Mouse (Mus musculus): ENCODE data around the gene Cops8. TPM values are rescaled to one million over a fixed set of nuclear protein-coding genes. Genes with fewer than 3 reads are reported as not detected.

The Cops8 gene
- total and polyA plus RNA-seq, 2 experiments from 2014 or later = 117 to 170 TPM

GRCm38 (mm10) chr1:90650781-90651437 is 48.1 kb downstream of the Cops8 start:
- Histone ChIP-seq H3K4me3 (ENCODE audit: low read length) (no peak overlapping the region), H3K4me1 (ENCODE audit: insufficient read depth, low read length) (peaks cover 5% of the 10 kb centered on the region), H3K9ac (replicated peaks; ENCODE audit: low read length) (no peak overlapping the region), H3K4me2 (ENCODE audit: low read depth, low read length) (no peak overlapping the region), H3K27ac (no peak overlapping the region), H3K36me3 (ENCODE audit: insufficient read depth, low read length) (no peaks in the 10 kb centered on the region), H3K9me3 (ENCODE audit: low read length) (no peaks in the 10 kb centered on the region), H3K27me3 (ENCODE audit: insufficient read depth, low read length) (no peaks in the 10 kb centered on the region; the same call in 1 of the 2 replicates)
- DNase-seq (ENCODE audit: low spot score) (peak; percentile 90), ATAC-seq (peak; percentile 83)
- TF ChIP-seq CTCF (IDR thresholded peaks at IDR 0.05; ENCODE audit: low read depth) = peak; percentile 99
- 9% methylated on average over 4 of the region's 4 CpGs for WGBS

DNA sequence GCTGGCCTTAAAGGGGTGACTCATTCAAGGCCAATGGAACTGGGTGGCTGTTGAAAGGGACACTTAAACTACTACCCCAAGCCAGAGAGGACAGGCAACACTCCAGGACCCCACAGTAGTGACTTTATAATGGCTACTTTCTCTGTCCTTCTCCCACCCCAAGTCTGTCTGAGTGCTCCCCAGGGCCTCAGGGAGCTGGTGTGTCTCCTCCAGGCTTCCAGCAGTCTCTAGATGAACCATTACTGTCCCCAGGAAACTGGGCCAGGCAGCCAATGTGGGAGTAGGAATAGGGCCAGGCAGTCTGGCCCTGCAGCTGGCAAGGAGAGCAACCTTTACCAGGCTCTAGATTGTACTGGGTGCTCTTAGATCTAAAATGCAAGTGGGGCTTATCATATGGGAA is 49.0 kb downstream of the Cops8 start:
- TF ChIP-seq CTCF (IDR thresholded peaks at IDR 0.05; ENCODE audit: low read depth) = no peak
- Histone ChIP-seq H3K9me3 (ENCODE audit: low read length) (no peaks in the 10 kb centered on the region), H3K27me3 (ENCODE audit: insufficient read depth, low read length) (no peaks in the 10 kb centered on the region; the same call in 1 of the 2 replicates), H3K4me3 (ENCODE audit: low read length) (no peak overlapping the region), H3K9ac (replicated peaks; ENCODE audit: low read length) (no peak overlapping the region), H3K4me1 (ENCODE audit: insufficient read depth, low read length) (peaks cover 5% of the 10 kb centered on the region), H3K4me2 (ENCODE audit: low read depth, low read length) (no peak overlapping the region), H3K36me3 (ENCODE audit: insufficient read depth, low read length) (no peaks in the 10 kb centered on the region), H3K27ac (no peak overlapping the region)
- no peak for DNase-seq (ENCODE audit: low spot score)
- ATAC-seq = no peak

- Histone ChIP-seq H3K27ac (no peak overlapping the region), H3K36me3 (ENCODE audit: insufficient read depth, low read length) (no peaks in the 10 kb centered on the region), H3K4me2 (ENCODE audit: low read depth, low read length) (no peak overlapping the region), H3K4me1 (ENCODE audit: insufficient read depth, low read length) (peaks cover 5% of the 10 kb centered on the region), H3K4me3 (ENCODE audit: low read length) (no peak overlapping the region), H3K9me3 (ENCODE audit: low read length) (no peaks in the 10 kb centered on the region), H3K27me3 (ENCODE audit: insufficient read depth, low read length) (no peaks in the 10 kb centered on the region; the same call in 1 of the 2 replicates), H3K9ac (replicated peaks; ENCODE audit: low read length) (no peak overlapping the region)
- TF ChIP-seq CTCF (IDR thresholded peaks at IDR 0.05; ENCODE audit: low read depth) = no peak
- DNase-seq (ENCODE audit: low spot score) (no peak), ATAC-seq (no peak)
- 75% methylated on average over 4 of the region's 4 CpGs for WGBS
Observed at GRCm38 (mm10) chr1:90652553-90652952, 49.8 kb downstream of the Cops8 start.

- Histone ChIP-seq H3K27me3 (ENCODE audit: insufficient read depth, low read length) (no peaks in the 10 kb centered on the region), H3K4me2 (ENCODE audit: low read depth, low read length) (no peak overlapping the region), H3K9ac (replicated peaks; ENCODE audit: low read length) (no peak overlapping the region), H3K4me1 (ENCODE audit: insufficient read depth, low read length) (no peaks in the 10 kb centered on the region), H3K36me3 (ENCODE audit: insufficient read depth, low read length) (no peaks in the 10 kb centered on the region), H3K4me3 (ENCODE audit: low read length) (no peak overlapping the region), H3K9me3 (ENCODE audit: low read length) (no peaks in the 10 kb centered on the region), H3K27ac (no peak overlapping the region)
- WGBS = 85% methylated on average over 16 of the region's 16 CpGs
- TF ChIP-seq CTCF (IDR thresholded peaks at IDR 0.05; ENCODE audit: low read depth) = no peak
- no peak for ATAC-seq
- DNase-seq (ENCODE audit: low spot score) = no peak
Observed at GRCm38 (mm10) chr1:90656492-90657245, 53.9 kb downstream of the Cops8 start.

- Histone ChIP-seq H3K36me3 (ENCODE audit: insufficient read depth, low read length) (no peaks in the 10 kb centered on the region), H3K4me3 (ENCODE audit: low read length) (no peak overlapping the region), H3K4me2 (ENCODE audit: low read depth, low read length) (no peak overlapping the region), H3K27me3 (ENCODE audit: insufficient read depth, low read length) (no peaks in the 10 kb centered on the region), H3K9me3 (ENCODE audit: low read length) (no peaks in the 10 kb centered on the region), H3K27ac (no peak overlapping the region), H3K4me1 (ENCODE audit: insufficient read depth, low read length) (no peaks in the 10 kb centered on the region), H3K9ac (replicated peaks; ENCODE audit: low read length) (no peak overlapping the region)
- no peak for TF ChIP-seq CTCF (IDR thresholded peaks at IDR 0.05; ENCODE audit: low read depth)
- DNase-seq (ENCODE audit: low spot score) (peak; percentile 30), ATAC-seq (no peak)
- WGBS = 71% methylated on average over 10 of the region's 10 CpGs
Observed at GRCm38 (mm10) chr1:90657292-90658050, 54.7 kb downstream of the Cops8 start.

- Histone ChIP-seq H3K27me3 (ENCODE audit: insufficient read depth, low read length) (no peaks in the 10 kb centered on the region), H3K4me3 (ENCODE audit: low read length) (no peak overlapping the region), H3K36me3 (ENCODE audit: insufficient read depth, low read length) (no peaks in the 10 kb centered on the region), H3K9me3 (ENCODE audit: low read length) (no peaks in the 10 kb centered on the region), H3K9ac (replicated peaks; ENCODE audit: low read length) (no peak overlapping the region), H3K27ac (no peak overlapping the region), H3K4me1 (ENCODE audit: insufficient read depth, low read length) (no peaks in the 10 kb centered on the region), H3K4me2 (ENCODE audit: low read depth, low read length) (no peak overlapping the region)
- 79% methylated on average over 3 of the region's 3 CpGs for WGBS
- ATAC-seq (no peak), DNase-seq (ENCODE audit: low spot score) (peak; percentile 42)
- no peak for TF ChIP-seq CTCF (IDR thresholded peaks at IDR 0.05; ENCODE audit: low read depth)
Observed at GRCm38 (mm10) chr1:90658581-90658980, 55.8 kb downstream of the Cops8 start.

Data from hindbrain, postnatal 0 days (tissue).